Mouse (Mus musculus) lung, embryonic 16.5 days (tissue): ENCODE results near the gene Hist1h1e. TPM values are rescaled to one million over a fixed set of nuclear protein-coding genes. Genes with fewer than 3 reads are reported as not detected.
"Not testable (repeated sequence)": the region's sequence is repeated elsewhere in the genome, so short reads cannot be mapped to it uniquely, and the experiment has no call there.

Experiments
- ATAC-seq: fragments of 200-750 bp; cut with Nextera tagmentation; 2 replicates; pipeline ENCODE4 v1.8.0; 2017; ENCODE audit warnings: low read depth, mild to moderate bottlenecking, moderate library complexity
- H3K27ac ChIP-seq: fragments of 300-500 bp; sonication (generic); 2 replicates; pipeline ENCODE4 v1.5.1; 2014; ENCODE audit warnings: mild to moderate bottlenecking, control low read depth, low read length
- H3K27me3 ChIP-seq: fragments of 300-500 bp; sonication (generic); 2 replicates; pipeline ENCODE4 v1.6.1; 2014; ENCODE audit warnings: low read depth, low read length, mixed read lengths; ENCODE audit not compliant: control insufficient read depth, insufficient read depth
- H3K36me3 ChIP-seq: fragments of 300-500 bp; sonication (generic); 2 replicates; pipeline ENCODE4 v1.6.1; 2014; ENCODE audit warnings: low read length; ENCODE audit not compliant: control insufficient read depth, insufficient read depth
- H3K4me1 ChIP-seq: fragments of 300-500 bp; sonication (generic); replicated peaks from 2 replicates; pipeline ENCODE4 v1.6.1; 2014; ENCODE audit warnings: low read length, mixed read lengths; ENCODE audit not compliant: control insufficient read depth, insufficient read depth
- H3K4me2 ChIP-seq: fragments of 300-500 bp; sonication (generic); 2 replicates; pipeline ENCODE4 v1.6.1; 2014; ENCODE audit warnings: low read depth, low read length, control low read depth
- H3K4me3 ChIP-seq: fragments of 300-500 bp; sonication (generic); 2 replicates; pipeline ENCODE4 v1.5.1; 2014; ENCODE audit warnings: mild to moderate bottlenecking, low read length, control low read depth
- H3K9ac ChIP-seq: fragments of 300-500 bp; sonication (generic); 2 replicates; pipeline ENCODE4 v1.6.1; 2014; ENCODE audit warnings: low read length, control low read depth
- H3K9me3 ChIP-seq: fragments of 300-500 bp; sonication (generic); 2 replicates; pipeline ENCODE4 v1.6.1; 2016; ENCODE audit warnings: low read length; ENCODE audit not compliant: control insufficient read depth
- WGBS: fragments of 180-500 bp; shearing (Covaris S2); extraction: QIAGEN DNeasy Blood & Tissue Kit; methylation state at CpG from one replicate; pipeline ENCODE4 v1.1.7; 2014; 5-methylcytosine and 5-hydroxymethylcytosine counted together
- polyA plus RNA-seq: library from polyadenylated mRNA; unstranded; fragments of >200 nt; fragmentation: Nextera tagmentation; extraction: Ambion mirVana; gene quantifications from 2 replicates; pipeline ENCODE4 v1.2.1, GENCODE M21; 2015

Gene Hist1h1e
- 20.3 and 21.3 TPM in 2 replicates for polyA plus RNA-seq

GRCm38 (mm10) chr13:23622175-23622671 is at the start of gene Hist1h1e:
Gene Hist1h1e (minus strand): TSS chr13:23622558.
- peak within 1 kb of the TSS; percentile 82 for H3K4me2 ChIP-seq
- not testable (repeated sequence) for H3K36me3 ChIP-seq, H3K27me3 ChIP-seq, H3K4me1 ChIP-seq, H3K9me3 ChIP-seq
- under 1% methylated on average over 46 of the region's 53 CpGs for WGBS
- peak within 1 kb of the TSS; percentile 65 for H3K4me3 ChIP-seq
- H3K27ac ChIP-seq, result peak within 1 kb of the TSS; percentile 98
- H3K9ac ChIP-seq, result peak within 1 kb of the TSS; percentile 89
- ATAC-seq, result peak; percentile 93

GRCm38 (mm10) chr13:23662536-23662935 is 40.2 kb upstream of the Hist1h1e start:
- no peak for ATAC-seq
- 43% methylated on average over 3 of the region's 3 CpGs for whole genome bisulfite sequencing
- H3K27ac ChIP-seq, result no peak overlapping the region
- H3K9me3 ChIP-seq, result no peaks in the 10 kb centered on the region
- H3K4me3 ChIP-seq, result no peak overlapping the region
- H3K4me2 ChIP-seq, result no peak overlapping the region
- H3K4me1 ChIP-seq, result no peaks in the 10 kb centered on the region
- H3K9ac ChIP-seq, result no peak overlapping the region
- H3K36me3 ChIP-seq, result no peaks in the 10 kb centered on the region
- H3K27me3 ChIP-seq, result no peaks in the 10 kb centered on the region

- no peak overlapping the region for H3K4me2 ChIP-seq
- no peaks in the 10 kb centered on the region for H3K27me3 ChIP-seq
- no peak overlapping the region for H3K27ac ChIP-seq
- H3K4me1 ChIP-seq, result no peaks in the 10 kb centered on the region
- H3K36me3 ChIP-seq, result no peaks in the 10 kb centered on the region
- no peak for ATAC-seq
- no peaks in the 10 kb centered on the region for H3K9me3 ChIP-seq
- no peak overlapping the region for H3K4me3 ChIP-seq
- 62% methylated on average over 6 of the region's 6 CpGs for WGBS
- H3K9ac ChIP-seq, result no peak overlapping the region
Observed at GRCm38 (mm10) chr13:23659636-23660366, 37.4 kb upstream of the Hist1h1e start.

GRCm38 (mm10) chr13:23630653-23631052 is 8.3 kb upstream of the Hist1h1e start:
- Histone ChIP-seq H3K27me3 (no peaks in the 10 kb centered on the region), H3K27ac (no peak overlapping the region), H3K4me2 (no peak overlapping the region), H3K9ac (no peak overlapping the region), H3K36me3 (no peaks in the 10 kb centered on the region), H3K4me1 (no peaks in the 10 kb centered on the region), H3K9me3 (no peaks in the 10 kb centered on the region), H3K4me3 (no peak overlapping the region)
- ATAC-seq, result no peak
- WGBS, result 29% methylated on average over 1 of the region's 1 CpGs

- peak overlapping the region; percentile 53 for H3K9ac ChIP-seq
- peaks cover 9% of the 10 kb centered on the region for H3K4me1 ChIP-seq
- ATAC-seq, result no peak
- H3K27me3 ChIP-seq, result no peaks in the 10 kb centered on the region
- H3K36me3 ChIP-seq, result no peaks in the 10 kb centered on the region
- H3K4me3 ChIP-seq, result peak overlapping the region; percentile 65
- peak overlapping the region; percentile 75 for H3K27ac ChIP-seq
- peak overlapping the region; percentile 82 for H3K4me2 ChIP-seq
- H3K9me3 ChIP-seq, result no peaks in the 10 kb centered on the region
- 26% methylated on average over 7 of the region's 7 CpGs for WGBS
Observed at GRCm38 (mm10) chr13:23622861-23623450, 598 bp upstream of the Hist1h1e start.

GRCm38 (mm10) chr13:23621532-23622174 is 705 bp downstream of the Hist1h1e start:
- Histone ChIP-seq H3K4me3 (peak overlapping the region; percentile 65), H3K27ac (peak overlapping the region; percentile 98), H3K9ac (peak overlapping the region; percentile 89), H3K9me3 (no peaks in the 10 kb centered on the region), H3K4me1 (peaks cover 9% of the 10 kb centered on the region), H3K27me3 (no peaks in the 10 kb centered on the region), H3K4me2 (peak overlapping the region; percentile 82), H3K36me3 (no peaks in the 10 kb centered on the region)
- under 1% methylated on average over 18 of the region's 18 CpGs for WGBS
- ATAC-seq, result peak; percentile 87

GRCm38 (mm10) chr13:23620733-23621531 is 1.4 kb downstream of the Hist1h1e start, which contains the start of gene Hist1h2be:
Gene Hist1h2be (minus strand): TSS chr13:23621124.
- ATAC-seq, result peak; percentile 88
- Histone ChIP-seq H3K9me3 (no peaks in the 10 kb centered on the region), H3K4me1 (peaks cover 9% of the 10 kb centered on the region), H3K27ac (peak within 1 kb of the TSS; percentile 98), H3K27me3 (no peaks in the 10 kb centered on the region), H3K9ac (peak within 1 kb of the TSS; percentile 89), H3K4me2 (peak within 1 kb of the TSS; percentile 82), H3K36me3 (no peaks in the 10 kb centered on the region), H3K4me3 (peak within 1 kb of the TSS; percentile 65)
- under 1% methylated on average over 27 of the region's 27 CpGs for WGBS

- H3K9me3 ChIP-seq, result no peaks in the 10 kb centered on the region
- peak overlapping the region; percentile 82 for H3K4me2 ChIP-seq
- H3K9ac ChIP-seq, result peak overlapping the region; percentile 89
- H3K4me3 ChIP-seq, result peak overlapping the region; percentile 65
- 32% methylated on average over 12 of the region's 12 CpGs for WGBS
- no peaks in the 10 kb centered on the region for H3K27me3 ChIP-seq
- H3K27ac ChIP-seq, result peak overlapping the region; percentile 98
- no peaks in the 10 kb centered on the region for H3K36me3 ChIP-seq
- peaks cover 9% of the 10 kb centered on the region for H3K4me1 ChIP-seq
- no peak for ATAC-seq
Observed at GRCm38 (mm10) chr13:23620056-23620732, 2.2 kb downstream of the Hist1h1e start.
